Mouse (Mus musculus) yolk sac, embryonic 10.5 days (tissue): ENCODE measurements around the gene Purb.
"Not testable (repeated sequence)": the region's sequence is repeated elsewhere in the genome, so short reads cannot be mapped to it uniquely, and the experiment has no call there.

Experiments used
- DNase-seq: peaks from one replicate; pipeline ENCODE4 v3.0.0-alpha.2; 2017; ENCODE audit warnings: low spot score

Purb gene

DNA sequence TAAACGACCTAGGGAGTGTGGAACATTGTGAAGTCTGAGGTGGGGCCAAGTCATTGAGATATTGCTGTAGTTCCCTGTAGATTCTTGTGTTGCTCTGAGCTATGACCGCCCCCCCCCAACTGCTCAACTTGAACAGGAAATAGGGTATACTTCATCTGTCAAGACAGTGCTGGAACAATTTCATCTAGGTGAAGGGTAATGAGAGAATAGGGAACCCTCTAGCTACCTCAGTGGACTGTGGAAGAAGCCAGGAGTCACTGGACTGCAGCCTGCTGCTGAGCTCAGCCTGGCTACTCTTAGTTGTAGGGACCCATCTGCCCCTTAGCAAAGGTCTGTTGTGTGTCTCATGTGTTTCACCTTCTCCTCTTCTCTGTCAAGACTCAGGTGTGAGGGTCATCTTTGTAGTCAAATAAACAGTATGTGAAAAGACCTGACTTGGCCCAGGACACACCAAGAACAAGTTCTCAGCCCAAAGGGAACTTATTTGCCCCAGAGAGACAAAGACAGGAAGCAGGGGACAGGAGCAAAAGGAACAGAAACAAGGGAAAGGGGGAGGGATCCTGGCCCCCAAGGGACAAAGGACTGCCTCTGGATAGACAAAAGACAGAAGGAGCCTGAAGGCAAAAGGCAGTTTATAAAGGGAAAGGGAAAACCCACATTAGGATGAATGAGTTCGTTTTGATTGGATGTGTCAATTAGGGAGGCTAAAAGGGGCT is 8.7 kb upstream of the Purb start:
- no peak for DNase-seq

DNA sequence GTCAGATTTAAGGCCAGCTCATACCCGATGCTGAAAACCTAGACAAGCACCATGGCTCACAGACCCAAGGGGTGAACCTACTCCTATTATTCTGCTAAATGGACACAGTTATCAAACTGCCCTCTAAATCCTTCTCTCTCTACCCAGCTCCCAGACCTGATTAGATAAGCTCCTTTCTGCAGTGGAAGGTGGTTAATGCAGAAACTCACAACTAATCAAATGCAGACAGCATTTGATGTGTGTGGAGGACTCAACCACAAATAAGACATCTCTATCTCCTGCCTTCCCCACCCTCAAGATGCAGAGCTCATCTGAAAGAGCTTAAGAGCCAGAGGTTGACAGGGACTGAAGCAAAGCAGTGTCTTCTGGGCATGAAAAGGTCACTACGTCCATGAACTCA is 7.4 kb upstream of the Purb start:
- DNase-seq: no peak

DNA sequence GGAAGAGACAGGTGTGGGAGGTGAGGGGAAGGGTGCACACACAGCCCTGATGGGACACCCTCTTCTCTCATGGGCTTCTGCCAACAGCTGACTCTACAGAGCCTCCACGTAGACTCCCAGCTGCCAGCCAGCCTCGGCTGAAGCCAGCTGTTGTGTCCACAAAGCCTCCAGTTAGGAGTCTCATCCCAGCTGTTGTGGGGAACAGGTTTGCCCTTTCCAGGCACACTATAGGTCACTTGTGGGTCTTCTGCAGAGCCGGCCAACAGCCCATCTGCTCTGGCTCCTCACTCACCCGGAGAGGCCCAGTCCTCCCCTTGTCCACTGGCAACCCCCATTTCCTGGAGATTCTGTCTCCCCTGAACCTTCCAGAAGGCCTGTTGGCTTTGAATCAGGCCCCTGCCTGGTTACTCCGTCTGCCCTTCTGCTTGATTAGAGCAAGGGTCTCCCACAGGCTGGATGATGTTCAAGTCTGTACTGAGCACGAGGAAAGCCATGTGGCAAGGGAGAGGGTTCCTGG is 6.0 kb upstream of the Purb start:
- no peak for DNase-seq

DNA sequence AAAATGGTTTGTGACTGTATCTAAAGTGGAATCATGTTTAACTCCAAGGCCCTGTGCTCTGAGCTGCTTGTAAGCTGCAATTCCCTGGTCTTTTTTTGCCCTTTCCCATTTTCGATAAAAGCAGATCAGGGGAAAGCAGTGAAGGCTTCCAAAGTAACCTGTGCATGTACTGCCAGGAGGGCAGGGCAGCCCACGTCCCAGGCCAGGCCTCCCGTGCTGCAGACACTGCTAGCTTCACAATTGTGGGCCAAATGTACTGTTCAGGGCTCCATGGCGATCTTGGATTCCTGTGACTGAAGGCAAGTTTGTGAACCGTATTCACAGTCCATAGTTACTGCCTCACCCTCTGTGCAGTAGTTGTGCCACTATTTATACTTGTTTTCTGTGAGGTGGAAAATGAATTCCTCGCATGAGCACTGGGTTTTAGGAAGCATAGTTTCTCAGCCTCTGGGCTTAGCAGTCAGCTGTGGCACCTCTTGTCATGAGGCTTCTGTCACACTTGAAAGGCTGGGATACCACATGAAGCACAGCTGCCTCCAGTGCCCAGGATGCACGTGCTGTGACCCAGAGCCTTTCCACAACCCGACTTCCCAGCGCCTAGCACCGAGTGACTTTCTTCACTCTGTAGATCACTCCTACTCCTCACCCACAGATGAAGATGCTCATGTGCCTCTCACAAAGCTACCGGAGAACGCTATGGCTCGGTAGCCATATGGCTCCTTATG is 5.1 kb upstream of the Purb start:
- no peak for DNase-seq

DNA sequence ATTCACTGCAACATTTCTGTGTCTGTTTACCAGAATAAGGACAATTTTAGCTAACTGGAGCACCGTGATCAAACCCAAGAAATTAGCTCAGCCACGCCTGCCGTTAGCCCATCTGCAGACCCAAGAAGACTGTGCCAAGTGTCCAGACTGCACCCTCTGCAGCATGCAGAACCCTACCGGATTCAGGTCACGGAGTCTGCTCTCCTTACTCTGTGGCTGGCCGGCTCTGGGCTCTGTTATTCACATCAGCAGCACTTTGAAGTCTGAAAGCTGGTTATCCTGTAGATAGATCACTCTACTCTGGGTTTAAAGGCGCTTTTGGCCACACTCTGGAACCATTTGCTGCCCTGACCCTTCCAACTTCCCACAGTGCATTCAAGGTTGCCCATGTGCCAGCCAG is 4.5 kb upstream of the Purb start:
- DNase-seq: no peak

DNA sequence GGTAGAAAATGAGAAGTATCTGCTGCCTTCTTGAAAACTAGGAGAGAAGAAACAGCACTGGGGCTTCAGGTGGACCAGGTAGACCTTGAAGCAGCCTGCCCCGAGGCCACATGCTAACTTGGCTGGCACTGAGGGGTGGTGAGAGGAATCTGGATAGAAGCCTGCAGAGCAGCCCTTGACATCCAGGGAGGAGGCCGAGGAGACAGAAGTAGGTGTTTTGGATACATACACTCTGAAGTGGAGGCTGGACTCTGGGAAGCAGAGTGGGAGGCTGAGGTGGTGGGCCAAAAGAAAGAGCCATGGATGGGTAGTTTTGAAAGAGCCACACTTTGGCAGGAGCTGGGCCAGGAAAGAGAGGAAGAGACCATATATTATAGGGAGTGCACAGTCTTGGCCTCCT is 3.5 kb upstream of the Purb start:
- no peak for DNase-seq

DNA sequence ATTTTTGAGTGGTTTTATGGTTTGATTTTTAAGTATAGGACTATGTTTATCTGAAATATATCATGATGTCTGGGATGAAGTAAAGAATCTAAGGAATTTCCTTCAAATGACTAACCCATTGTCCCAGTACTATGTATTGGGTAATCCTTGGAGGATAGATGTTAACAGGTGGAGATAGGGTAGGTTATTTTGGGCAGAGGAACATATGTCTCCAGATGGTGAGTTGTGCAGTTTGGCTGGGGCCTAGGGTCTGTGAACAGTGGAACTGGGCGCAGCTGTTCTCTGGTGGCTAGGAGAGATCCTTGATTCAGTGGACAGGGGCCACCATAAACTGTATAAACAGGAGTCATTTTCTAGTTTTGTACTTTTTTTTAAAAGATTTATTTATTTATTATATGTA is 1.6 kb upstream of the Purb start:
- no peak for DNase-seq

DNA sequence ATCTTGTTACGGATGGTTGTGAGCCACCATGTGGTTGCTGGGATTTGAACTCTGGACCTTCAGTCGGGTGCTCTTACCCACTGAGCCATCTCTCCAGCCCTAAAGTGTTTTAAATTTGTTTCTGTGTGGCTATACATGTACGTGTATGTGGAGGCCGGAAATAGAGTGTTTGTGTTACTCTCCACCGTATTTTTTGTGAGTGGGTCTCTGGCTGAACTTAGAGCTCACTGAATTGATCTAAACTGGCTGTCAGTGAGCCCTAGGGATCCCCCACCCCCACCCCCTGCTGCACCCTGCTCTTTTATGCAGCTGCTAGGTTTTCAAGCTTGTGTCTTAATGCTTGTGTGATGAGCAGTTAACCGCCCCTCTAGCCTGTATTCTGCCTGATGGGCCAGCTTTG is 1.2 kb upstream of the Purb start:
- DNase-seq: no peak

DNA sequence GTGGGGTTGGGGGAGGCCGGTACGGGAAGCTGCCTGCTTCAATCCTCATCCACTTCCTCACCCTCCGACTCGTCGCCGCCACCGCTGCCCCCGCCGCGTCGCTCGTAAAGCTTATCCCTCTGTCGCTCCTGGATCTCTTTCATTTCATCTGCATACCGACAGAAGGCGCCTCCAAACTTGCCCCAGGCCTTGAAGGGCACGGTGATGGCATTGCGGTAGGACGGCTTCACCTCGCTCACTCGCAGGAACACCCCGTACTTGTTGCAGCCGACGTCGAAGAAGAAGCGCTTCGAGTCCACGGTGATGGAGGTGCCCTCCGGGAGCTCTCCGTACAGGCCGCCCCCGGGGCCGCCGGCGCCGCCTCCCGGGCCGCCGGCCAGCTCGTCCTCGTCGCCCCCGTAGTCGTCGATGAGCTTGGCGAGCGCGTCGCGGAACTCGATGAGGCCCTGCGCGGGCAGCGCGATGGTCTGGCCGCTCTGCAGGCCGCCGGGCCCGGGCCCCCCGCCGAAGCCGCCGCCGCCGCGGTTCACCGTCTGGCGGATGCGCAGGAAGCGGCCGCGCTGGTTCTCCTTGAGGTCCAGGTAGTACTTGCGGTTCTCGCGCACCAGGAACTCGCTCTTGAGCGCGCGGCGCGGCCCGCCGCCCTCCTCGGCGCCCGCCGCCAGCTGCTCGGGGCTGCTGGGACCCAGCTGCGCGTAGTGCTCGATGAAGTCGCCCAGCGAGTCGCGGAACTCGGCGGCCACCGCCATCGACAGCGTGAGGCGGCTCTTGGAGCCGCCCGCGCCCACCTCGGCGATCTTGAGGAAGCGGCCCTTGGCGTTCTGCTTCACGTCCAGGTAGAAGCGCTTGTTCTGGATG is 614 bp downstream of the Purb start:
- DNase-seq: peak; percentile 53

DNA sequence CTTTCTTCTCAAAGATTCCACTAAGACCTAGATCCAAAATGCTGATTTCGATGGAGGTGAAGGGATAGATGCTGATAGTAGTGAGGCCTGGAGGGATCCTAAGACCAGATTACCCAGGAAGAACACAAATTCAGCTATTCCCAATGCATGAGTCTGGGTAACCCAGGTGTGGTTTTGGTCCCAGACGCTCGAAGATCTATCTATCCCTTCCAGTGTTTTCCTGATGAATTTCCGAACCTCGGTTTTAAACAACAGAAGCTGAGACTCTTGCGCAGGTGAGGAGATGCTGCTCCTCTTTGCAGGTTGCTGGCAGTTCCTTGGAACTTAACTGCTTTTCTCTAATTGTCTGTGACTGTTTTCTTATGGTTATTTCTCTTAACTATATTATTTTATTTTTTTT is 1.3 kb downstream of the Purb start:
- no peak for DNase-seq

DNA sequence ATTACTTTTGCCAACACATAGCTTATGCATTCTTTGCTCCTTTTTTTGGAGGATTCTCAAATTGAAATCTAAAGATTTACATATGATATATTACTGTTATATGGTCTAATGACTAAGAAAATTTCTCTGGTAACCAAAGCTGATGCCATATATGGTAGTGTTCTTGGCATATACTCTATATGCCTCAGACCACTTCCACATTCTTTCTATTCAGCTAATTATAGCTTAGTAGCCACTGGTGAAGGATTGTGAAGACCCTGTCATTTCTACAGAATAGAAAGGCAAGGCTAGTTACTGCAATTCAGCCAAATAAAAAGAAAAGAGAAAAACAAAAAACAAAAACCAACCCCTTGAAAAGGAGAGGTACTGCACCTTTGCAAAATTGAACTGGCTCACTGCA is 3.6 kb downstream of the Purb start:
- DNase-seq: no peak

DNA sequence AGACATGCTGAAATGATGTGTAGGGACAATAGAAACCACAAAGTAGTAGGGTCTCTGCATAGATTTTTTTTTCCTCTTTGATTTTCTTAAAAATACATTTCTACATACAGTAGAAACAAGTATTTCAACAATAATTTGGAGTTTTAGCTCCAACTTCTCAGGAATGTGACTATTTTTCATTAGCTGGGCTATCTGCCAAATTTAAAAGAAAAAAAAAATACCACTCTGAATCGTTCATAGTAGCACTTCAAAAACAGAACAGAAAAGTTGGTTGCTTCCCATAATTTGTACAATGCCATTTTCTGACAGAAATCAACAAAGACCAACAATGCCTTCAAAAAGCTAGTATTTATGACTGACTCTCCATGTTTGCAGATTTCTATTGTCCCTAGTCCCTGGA is 4.2 kb downstream of the Purb start:
- no peak for DNase-seq

DNA sequence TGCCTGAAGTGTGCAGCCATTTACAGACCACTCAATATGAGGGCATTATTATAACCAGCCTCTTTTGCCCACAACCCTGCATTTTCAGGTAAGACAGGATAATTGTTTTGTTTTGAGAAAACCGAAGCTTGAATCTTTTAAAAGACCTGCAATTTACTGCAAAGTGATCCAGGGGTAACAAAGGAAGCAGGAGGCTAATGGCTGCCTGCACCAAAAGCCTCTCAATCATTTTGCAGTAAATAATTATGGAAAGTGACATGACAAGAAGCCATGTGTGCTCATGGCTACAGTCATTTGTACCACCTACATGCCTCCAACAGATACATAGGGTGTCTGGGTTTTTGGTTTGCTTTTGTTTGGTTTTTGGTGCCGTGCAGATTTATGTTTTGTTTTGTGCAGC is 4.7 kb downstream of the Purb start:
- no peak for DNase-seq

DNA sequence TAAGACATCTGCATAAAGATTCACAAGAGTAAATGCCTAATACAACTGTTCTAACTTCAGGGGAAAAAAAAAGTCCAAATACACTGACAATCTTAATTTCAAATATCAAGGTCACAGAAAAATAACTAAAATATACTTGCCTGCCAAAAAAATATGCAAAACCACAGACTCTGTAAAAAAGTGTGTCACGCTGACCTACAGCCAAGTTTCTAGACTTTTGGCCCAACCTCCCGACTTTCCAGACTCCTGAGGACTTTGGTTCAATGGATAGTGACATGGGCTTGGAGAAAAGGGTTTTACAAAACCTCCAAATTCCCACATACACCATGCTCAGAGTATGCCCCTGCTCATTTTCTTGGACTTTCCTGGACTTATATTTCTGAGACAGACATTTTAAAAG is 7.2 kb downstream of the Purb start:
- DNase-seq: no peak

DNA sequence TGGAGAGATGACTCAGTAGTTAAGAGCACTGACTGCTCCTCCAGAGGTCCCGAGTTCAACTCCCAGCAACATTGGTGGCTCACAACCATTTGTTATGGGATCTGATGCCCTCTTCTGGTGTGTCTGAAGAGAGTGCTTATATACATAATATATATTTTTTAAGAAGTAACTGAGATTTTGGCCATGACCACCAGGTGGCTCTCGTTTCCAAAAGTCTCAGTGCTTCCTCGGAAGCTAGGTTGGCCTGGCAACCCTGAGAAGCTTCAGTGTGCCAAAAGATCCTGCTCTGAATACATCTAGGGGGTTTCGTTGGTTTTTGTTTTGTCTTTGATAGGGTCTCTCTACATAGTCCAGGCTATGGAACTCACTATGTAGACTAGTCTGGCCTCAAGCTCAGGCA is 10.6 kb downstream of the Purb start:
- peak; percentile 40 for DNase-seq

DNA sequence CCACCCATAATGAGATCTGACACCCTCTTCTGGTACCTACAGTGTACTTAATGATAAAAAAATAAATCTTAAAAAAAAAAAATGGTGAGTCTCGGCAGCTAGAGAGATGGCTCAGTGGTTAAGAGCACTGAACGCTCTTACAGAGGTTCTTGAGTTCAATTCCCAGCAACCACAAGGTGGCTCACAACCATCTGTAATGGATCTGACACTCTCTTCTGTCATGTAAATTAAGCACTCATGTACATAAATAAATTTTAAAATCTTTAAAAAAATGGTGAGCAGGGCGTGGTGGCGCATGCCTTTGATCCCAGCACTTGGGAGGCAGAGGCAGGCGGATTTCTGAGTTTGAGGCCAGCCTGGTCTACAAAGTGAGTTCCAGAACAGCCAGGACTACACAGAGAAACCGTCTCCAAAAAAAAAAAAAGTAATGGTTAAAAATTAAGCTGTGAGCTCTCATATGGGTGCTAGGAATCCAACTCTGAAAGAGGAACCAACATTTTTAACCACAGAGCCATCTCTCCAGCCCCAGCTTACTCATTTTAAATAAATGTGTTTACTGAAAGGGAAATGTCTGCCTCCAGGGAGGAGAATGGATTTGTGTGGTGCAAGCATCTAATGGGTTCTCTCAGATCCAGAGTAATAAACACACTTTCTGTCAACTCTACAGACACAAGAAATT is 12.4 kb downstream of the Purb start:
- DNase-seq: no peak

DNA sequence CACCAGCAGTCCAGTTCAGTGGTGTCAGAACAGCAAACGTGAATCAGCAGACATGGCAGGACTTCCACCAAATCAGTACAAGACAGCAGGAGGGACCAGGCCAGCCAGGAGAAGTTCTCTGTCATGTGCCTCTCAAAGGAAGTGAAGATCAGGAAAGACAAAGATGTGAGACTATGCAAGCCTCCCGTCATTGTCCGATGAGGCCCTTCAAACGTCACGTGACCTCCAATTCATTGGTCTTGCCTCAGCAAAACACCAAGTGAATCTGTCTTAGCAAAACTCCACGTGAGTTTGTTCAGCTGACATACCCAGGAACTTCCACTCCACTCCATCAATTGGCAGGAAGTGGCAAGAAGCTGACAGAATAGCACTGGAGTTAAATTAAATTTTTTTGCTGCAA is 19.6 kb downstream of the Purb start:
- no peak for DNase-seq

DNA sequence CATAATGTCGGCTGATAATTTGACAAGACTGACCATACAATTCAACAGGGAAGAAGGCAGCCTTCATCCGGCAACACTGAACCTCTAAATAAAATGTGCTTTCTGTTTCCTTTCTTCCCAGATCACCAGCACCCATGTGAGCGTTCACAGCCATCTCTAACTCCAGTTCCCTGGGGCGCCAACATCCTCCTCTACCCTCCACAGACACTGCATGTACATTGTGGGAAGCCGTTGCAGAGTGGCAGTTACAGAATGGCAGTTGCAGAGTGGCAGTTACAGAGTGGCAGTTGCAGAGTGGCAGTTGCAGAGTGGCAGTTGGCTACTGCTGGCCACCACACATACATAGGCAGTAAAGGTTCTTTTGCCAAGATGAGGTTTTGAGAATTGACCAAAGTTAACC is 27.6 kb downstream of the Purb start:
- not testable (repeated sequence) for DNase-seq

DNA sequence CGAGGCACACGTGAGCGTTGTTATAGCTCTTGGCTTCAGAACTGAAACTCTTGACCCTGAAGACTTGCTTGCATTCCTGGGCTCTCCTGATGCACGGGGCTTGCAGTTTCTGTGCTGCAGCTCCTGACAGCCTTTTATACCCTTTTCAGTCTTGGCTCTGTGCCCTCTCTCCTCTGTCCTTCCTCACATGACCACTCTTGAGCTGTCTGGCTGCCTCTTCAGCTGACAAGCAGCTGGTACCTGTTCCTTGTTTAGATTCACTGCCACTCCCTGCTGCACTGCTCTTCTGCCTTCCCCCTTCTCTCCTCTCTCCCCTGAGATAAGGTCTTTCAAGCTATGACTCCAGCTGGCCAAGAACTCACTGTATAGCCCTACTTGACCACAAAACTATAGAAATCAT is 28.2 kb downstream of the Purb start:
- no peak for DNase-seq

DNA sequence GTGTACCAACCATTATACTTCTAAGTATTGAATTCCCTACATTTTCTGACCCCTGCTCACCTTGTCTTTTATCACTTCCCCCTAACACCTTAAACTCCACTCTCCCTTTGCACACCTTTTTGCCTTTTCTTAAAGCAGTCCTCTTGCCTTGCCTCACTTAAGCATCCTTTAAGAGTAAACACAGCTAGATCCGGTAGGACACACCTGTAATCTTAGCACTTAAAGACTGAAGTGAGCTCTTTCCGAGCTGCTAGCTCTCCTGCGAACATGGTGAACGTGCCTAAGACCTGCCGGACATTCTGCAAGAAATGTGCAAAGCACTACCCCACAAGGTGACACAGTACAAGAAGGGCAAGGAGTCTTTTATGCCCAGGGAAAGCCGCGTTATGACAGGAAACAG is 29.8 kb downstream of the Purb start:
- DNase-seq: no peak

DNA sequence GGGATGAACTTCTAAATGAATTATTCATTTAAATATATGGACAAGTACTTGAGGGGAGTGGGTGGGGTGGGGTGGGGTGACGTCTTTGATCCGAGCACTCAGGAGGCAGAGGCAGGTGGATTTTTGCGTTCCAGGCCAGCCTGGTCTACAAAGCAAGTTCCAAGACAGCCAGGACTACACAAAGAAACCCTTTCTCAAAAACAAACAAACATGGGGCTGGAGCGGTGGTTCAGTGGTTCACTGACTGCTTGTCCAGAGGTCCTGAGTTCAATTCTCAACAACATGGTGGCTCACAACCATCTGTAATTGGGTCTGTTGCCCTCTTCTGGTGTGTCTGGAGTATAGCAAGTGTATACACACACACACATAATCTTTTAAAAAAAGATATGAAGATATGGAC is 30.3 kb downstream of the Purb start:
- no peak for DNase-seq
